Mouse (Mus musculus) spleen, postnatal 10 days (tissue): ENCODE results near the gene Abhd15.

Experiments
- DNase-seq, 2 experiments: peaks; one replicate each; pipeline ENCODE4 v3.0.0; 2021 to 2022; ENCODE audit warnings: low spot score in 2 of 2

The Abhd15 gene

GRCm38 (mm10) chr11:77493512-77494343 lies 21.2 kb upstream of the Abhd15 start, which contains the start of gene Git1:
Gene Git1 (plus strand): TSS chr11:77493562.
- DNase-seq: peak; percentile 58 to 65

- DNase-seq: no peak
Observed at GRCm38 (mm10) chr11:77494344-77494676, 20.6 kb upstream of the Abhd15 start.

- DNase-seq: no peak
Observed at GRCm38 (mm10) chr11:77494782-77495181, 20.1 kb upstream of the Abhd15 start.

- no peak for DNase-seq
Observed at GRCm38 (mm10) chr11:77495507-77495906, 19.4 kb upstream of the Abhd15 start.

GRCm38 (mm10) chr11:77497341-77497756 lies 17.6 kb upstream of the Abhd15 start:
- DNase-seq: peak in 1 of 2 experiments; percentile 72

GRCm38 (mm10) chr11:77497851-77498250 lies 17.1 kb upstream of the Abhd15 start:
- no peak for DNase-seq

- DNase-seq: no peak
Observed at GRCm38 (mm10) chr11:77498261-77499139, 16.4 kb upstream of the Abhd15 start.

GRCm38 (mm10) chr11:77499354-77499753 lies 15.6 kb upstream of the Abhd15 start:
- DNase-seq: no peak

GRCm38 (mm10) chr11:77500361-77501325 lies 14.3 kb upstream of the Abhd15 start:
- no peak for DNase-seq

GRCm38 (mm10) chr11:77501392-77501791 lies 13.5 kb upstream of the Abhd15 start:
- DNase-seq: peak; percentile 70 to 86

- no peak for DNase-seq
Observed at GRCm38 (mm10) chr11:77501971-77502370, 12.9 kb upstream of the Abhd15 start.

GRCm38 (mm10) chr11:77502481-77502880 lies 12.4 kb upstream of the Abhd15 start:
- DNase-seq: no peak

- DNase-seq: no peak
Observed at GRCm38 (mm10) chr11:77503511-77503910, 11.4 kb upstream of the Abhd15 start.

GRCm38 (mm10) chr11:77504377-77504776 lies 10.5 kb upstream of the Abhd15 start:
- no peak for DNase-seq

- DNase-seq: no peak
Observed at GRCm38 (mm10) chr11:77505291-77505980, 9.5 kb upstream of the Abhd15 start.

- no peak for DNase-seq
Observed at GRCm38 (mm10) chr11:77506273-77506672, 8.6 kb upstream of the Abhd15 start.

GRCm38 (mm10) chr11:77506941-77507340 lies 8.0 kb upstream of the Abhd15 start:
- no peak for DNase-seq

GRCm38 (mm10) chr11:77507426-77507825 lies 7.5 kb upstream of the Abhd15 start:
- DNase-seq: no peak

- DNase-seq: peak; percentile 82 to 90
Observed at GRCm38 (mm10) chr11:77508068-77509021, 6.6 kb upstream of the Abhd15 start.

GRCm38 (mm10) chr11:77511336-77511735 lies 3.6 kb upstream of the Abhd15 start:
- DNase-seq: no peak
